Mouse (Mus musculus) mouse embryonic stem cell (cell line): ENCODE measurements around the gene Pknox1.

Experiments used
- in situ Hi-C, 2 experiments: fragments of 300-500 bp; cut with MboI; formaldehyde crosslinking; loops; 1 replicate in 1 of 2; 3 replicates in 1 of 2; pipeline ENCODE4 v1.14.3; 2019 to 2020; ENCODE audit warnings: low sequenced_read_pairs in 2 of 2, low pct_unique_long_range_greater_than_20kb in 1 of 2, mixed read lengths in 1 of 2; ENCODE audit not compliant: unreplicated experiment in 1 of 2

Gene Pknox1

DNA sequence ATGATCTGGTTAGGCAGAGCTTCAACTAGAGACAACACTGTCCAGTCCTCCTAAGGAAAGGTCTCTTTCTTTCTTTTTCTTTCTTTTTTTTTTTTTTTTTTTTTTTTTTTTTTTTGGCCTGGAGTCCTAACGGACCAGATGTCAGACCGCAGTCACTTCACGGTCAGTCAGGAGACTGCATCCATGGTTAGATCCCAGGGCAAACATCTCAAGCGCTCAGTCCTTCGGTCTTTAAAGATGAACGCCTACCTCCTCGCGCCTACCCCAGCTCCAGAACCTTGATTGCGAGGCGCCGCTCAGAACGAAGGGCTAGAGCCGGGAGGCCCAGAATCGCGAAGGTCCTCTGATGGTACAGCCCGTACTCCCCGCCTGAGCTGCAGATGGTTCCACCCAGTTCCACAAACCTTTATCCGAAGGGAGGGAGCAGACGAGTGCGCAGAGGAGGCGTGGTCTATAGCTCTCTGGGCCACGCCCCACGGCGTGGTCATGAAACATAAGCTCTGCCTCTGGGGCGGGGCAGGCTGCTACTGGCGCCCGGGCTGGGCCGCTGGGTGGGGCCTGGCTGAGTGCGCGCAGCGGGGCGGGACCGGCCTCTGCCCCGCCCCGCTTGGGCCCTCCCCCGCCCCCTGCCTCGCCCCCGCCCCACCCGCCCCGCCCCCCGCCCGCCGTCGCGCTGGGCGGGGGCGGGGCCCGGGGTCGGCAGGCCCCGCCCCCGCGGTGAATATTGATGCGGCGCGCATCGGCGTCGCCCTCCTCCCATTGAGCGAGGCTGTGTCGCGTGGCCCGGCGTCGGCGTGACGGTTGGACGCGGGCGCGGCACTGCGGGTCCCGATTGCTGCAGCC lies at the start of gene Pknox1:
Gene Pknox1 (plus strand): TSS at position 720 of the 843 bp plus-strand sequence.
- in situ Hi-C loops: no loop called here

DNA sequence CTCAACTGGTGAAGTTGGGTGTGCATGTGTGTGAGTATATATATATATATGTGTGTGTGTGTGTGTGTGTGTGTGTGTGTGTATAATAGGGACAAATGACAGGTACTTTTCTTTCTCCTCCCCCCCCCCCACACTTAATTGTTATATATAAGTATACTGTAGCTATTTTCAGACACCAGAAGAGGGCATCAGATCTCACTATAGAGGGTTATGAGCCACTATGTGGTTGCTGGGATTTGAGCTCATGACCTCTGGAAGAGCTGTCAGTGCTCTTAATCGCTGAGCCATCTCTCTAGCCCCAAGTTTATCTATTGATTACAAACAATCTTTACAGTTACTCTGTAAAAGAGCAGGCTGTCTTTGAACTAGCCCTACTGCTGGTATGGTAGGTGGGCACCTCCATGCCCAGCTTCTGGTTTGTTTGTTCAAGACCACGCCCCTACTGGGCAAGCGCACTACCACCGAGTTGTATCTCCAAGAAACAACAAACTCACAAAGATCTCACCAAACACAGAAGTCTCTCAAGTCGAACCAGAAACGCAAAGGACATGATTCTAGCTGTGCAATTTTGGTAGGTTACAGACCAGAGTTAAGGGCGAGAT lies 45.1 kb upstream of the Pknox1 start:
- in situ Hi-C loops: loop anchor here in 1 of 2 experiments (5.0 kb wide), 1 partner anchor 128 kb away; no protein-coding TSS in a partner anchor

DNA sequence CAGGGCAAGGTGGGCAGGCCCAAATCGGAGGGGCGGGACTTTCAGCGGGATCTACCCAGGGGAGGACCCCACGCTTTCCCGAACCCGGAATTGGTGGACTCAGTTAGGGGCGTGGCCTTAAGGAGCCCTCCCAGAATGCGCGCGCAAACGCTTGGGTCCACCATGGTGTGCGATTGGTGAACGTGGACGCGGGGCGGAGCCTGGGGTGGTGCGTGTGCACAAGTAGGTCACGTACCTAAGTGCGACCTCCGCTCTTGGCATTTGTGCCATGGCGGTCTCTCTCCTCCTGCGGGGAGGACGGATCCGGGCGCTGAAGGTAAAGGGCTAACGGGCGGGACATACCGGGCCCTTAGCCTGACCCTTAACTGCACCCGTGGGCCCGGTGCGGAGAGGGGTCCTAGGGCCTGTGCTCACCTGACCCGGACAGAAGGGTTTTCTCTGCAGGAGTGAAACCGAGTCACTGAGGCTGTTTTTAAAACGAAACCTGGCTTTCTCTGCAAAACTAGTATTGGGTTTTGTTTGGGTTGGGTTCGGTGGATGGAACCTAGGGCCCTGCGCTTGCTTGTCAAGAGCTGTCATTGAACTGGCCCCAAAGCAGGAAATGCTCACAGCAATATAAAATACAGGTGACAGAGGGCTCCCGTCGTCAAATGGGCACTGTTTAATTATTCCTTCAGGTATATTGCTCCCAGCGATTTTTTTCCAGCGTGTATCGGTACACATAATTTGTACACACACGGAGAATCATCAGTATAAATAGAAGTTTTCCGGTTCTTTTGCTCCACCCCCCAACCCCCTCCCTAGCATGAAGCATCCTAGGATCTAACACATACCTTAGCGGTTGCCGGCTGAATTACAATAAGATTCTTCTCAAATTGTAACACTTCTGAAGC lies 44.3 kb upstream of the Pknox1 start, which contains the start of the genes Wdr4 and Ndufv3:
Gene Wdr4 (minus strand): TSS at position 35 of the 893 bp plus-strand sequence.
Gene Ndufv3 (plus strand): TSS at position 170 of the 893 bp plus-strand sequence.
- in situ Hi-C loops: loop anchor here in 1 of 2 experiments (5.0 kb wide), 1 partner anchor 127 kb away; no protein-coding TSS in a partner anchor

DNA sequence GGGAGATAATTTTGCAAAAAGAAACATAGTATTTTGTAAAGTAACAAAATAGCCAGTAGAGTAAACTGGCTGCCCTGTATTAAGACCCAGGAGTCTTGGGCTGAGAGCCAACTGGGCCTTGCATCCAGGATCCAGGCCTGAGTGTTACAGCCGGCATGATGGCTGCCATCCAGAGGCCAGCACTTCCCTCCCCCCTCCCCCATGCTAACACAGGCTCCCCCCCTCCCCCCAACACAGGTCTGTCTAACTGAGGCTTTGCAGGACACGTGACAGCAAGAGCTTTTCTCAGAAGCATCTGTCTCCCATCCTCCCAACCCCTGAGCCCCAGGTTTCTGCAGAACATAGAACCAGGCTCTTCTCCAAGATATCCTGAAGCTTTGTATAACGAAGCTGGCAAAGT lies 43.6 kb upstream of the Pknox1 start:
- in situ Hi-C loops: no loop called here

DNA sequence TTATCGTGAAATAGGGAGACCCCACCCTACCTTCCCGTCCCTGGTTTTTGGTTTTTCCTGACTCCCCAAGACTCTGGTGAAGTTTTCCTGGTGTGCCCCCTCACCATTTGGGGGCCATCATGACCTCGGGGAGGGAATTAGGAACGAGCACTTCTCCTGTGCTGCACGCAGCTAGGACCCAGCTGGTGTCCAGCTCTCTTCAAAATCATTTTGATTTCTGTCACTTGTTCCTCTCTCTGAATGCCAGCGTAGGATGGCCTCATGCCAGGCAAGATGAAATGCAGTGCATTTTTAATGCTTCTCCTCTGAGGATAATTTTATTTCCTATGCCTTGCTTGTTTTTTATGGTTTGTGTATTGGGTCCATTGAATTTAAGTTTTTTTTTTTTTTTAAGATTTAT lies 42.6 kb upstream of the Pknox1 start:
- in situ Hi-C loops: no loop called here

DNA sequence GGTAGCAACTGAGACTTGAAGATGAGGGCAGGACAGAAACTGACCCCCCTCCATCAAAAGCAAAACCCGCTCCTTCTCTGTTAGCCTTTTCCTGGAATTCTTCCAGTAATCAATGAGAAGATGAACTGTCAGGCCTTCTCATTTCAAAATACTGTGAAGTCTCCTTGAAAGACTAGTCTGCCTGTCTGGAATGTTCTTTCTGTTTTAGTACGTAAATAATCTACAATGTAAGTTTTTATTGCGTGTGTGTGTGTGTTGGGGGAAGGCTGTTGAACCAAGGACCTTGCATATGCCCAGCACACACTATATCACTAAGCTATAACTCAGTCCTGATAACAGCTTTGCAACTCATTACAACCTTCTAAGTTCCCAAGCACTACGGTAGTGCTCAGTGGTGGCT lies 39.4 kb upstream of the Pknox1 start:
- in situ Hi-C loops: no loop called here

DNA sequence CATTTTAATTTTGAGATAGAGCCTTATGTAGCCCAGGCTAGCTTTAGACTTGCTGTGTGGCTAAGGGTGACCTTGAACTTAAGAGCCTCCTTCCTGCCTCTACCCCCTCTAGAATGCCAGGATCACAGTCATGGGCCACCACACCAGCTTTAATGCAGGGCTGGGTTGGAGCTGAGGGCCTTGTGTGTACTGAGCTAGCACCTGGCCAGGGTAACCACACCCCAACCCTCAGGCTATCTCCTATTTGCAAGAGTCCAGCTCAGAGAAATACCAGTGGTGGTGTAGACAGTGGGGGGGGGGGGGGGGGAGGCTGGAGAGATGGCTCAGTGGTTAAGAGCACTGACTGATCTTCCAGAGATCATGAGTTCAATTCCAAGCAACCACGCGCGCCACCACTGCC lies 38.7 kb upstream of the Pknox1 start:
- in situ Hi-C loops: no loop called here

DNA sequence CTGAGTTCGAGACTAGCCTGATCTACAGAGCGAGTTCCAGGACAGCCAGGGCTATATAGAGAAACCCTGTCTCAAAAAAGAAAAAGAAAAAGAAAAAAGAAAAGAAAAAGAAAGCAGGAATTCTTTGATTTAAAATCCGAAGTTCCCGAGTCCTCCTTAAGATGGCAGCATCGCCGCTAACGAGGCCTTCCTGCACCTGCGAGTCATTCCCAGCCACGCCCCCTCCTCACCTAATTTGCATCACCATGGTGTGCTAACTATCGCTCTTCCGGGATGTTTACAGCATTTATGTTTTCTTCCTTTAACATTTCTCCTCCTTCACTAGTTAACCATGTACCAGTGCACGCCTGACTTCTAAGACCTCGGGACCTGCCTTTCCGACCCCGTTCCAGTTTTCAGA lies 35.2 kb upstream of the Pknox1 start:
- in situ Hi-C loops: no loop called here

DNA sequence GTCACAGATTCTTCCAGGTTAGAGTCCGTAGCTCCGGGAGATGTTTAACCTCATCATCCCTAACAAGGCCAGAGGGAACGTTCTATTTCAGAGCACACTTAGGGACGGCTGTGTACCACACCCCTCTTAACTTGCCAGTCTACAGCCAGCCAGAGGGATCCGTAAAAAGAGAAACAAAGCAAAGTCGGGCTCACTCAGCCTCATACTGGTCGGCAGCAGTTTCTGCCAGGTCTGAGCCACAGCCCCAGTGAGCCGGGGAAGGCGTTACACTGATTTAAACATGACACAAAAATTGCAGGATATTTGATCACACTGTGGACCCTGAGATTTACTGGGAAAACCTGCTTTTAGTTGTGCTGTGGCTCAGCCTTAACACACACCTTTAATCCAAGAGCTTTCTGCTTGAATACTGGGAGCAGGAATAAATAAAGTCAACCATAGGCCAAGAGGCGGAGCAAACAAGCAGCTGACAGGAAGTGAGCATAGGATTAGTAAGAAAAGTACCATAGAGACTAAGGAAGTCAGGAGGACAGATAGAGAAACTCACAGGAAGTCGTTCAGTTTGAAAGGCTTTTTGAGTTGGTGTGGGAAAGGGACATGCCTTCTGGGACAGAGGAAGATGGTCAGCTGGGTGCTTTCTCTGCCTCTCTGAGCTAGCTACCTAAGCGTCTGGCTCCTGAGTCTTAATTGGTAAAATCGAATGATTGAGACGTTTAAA lies 32.9 kb upstream of the Pknox1 start:
- in situ Hi-C loops: loop anchor here in 1 of 2 experiments (10.0 kb wide), 1 partner anchor 103 kb away; the partner anchor contains the start of gene Cbs

DNA sequence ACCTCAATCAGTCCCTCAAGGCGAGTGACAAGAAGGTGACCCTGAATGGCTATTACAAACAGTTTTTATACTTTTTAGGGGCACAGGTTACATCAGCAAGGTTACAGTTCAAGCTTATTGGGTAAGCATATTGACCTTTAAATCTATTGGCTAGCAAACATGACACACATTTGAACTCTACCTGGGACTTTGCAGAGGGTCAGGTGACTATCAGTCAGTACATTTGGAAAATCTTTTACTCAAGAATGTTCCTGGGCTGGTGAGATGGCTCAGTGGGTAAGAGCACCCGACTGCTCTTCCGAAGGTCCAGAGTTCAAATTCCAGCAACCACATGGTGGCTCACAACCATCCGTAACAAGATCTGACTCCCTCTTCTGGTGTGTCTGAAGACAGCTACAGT lies 32.2 kb upstream of the Pknox1 start:
- in situ Hi-C loops: loop anchor here in 1 of 2 experiments (10.0 kb wide), 1 partner anchor 102 kb away; the partner anchor contains the start of gene Cbs

DNA sequence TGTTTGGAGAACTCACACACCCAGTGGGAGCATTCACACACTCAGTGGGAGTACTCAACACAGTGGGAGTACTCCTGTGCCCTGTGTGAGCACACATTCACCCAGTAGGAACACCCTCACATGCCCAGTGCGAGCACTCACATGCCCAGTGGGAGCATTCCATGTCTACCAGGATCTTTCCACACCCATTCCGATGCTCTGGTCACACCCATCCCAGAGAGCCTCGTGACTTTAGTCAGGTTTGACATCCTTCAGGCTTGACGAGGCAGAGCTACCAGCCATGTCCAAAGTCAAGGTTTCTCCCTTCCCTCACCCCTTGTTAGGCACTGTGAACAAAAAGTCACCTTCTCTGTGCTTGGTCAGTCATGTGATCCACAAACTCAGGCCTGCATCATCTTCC lies 29.2 kb upstream of the Pknox1 start:
- in situ Hi-C loops: loop anchor here in 1 of 2 experiments (10.0 kb wide), 1 partner anchor 99 kb away; the partner anchor contains the start of gene Cbs

DNA sequence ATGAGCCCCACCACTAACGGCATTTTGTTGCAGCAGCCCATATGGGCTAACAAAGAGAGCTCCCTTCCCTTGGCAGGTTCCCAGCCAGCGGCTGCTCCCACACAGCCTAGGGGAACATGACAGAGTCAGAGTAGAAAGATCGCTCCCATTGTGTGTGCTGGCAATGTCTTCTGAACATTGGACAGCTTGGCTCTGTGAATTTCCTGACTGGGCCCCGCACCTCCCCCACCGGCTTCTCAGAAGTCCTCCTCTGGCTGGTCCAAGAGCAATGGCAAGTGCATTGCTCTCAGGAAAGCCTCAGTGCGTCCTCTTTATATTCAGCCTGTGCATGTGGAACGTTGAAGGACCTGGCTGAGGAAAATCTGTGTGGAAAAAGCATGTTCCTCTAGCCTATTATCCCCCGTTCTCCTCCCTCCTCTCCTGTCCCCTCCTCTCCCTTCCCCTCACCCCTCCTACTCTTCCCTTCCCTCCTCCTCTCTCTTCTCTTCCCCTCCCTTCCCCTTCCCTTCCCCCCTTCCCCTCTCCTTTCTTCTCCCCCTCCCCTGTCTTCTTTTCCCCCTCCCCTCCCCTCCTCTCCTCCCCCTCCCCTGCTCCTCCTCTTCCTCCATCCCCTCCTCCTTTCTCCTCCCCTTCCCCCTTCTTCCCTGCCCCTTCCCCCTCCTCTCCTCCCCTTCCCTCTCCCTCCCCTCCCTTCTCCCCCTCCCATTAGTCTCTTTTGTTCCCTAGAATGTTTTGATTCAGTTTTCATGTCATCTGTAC lies 28.5 kb upstream of the Pknox1 start:
- in situ Hi-C loops: loop anchor here in 1 of 2 experiments (10.0 kb wide), 1 partner anchor 99 kb away; the partner anchor contains the start of gene Cbs

DNA sequence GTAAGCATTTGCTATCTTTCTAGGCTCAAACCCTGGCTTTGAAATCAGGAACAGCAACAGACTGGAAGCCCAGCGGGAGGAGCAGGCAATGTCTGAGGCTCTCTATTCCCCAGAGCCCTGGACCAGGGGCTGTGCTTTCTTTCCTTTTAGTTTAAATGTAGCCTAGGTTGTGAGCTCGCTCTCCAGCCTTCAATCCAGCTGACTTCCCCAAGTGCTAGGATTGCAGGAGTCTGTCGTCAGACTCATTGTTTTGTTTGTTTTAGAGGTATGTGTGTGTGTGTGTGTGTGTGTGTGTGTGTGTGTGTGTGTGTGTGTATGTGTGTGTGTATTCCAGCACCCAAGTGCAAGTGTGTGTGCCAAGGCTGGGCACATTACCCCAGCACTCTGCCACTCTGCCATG lies 24.4 kb upstream of the Pknox1 start:
- in situ Hi-C loops: no loop called here

DNA sequence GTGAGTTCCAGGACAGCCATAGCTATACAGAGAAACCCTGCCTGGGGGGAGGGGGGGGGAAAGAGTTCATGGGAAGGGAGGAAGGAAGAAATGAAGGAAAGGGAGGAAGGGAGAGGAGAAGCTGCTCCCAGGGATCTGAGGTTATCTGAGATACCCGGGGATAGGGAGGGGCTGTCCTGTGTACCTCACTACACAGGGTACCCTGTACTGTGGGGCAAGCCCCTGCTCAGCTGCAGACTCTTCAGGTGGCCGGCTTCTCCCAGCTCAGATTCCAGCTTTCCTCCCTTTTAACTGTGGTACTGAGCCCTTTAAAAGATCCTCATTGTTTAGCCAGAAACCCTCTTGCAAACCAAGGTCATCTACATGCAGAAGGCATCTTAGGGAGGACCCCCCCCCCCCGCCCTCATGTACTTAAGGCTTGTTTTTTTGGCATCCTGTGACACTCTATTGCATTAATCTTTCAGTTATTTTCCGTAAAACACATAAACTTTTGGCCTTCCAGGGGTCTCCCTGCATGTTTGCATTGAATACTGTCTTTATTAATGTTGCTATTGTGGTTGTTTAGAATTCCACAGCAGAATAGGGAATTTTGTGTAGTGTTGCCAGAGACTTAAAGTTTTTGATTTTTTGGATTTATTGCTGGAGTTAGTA lies 23.6 kb upstream of the Pknox1 start:
- in situ Hi-C loops: no loop called here

DNA sequence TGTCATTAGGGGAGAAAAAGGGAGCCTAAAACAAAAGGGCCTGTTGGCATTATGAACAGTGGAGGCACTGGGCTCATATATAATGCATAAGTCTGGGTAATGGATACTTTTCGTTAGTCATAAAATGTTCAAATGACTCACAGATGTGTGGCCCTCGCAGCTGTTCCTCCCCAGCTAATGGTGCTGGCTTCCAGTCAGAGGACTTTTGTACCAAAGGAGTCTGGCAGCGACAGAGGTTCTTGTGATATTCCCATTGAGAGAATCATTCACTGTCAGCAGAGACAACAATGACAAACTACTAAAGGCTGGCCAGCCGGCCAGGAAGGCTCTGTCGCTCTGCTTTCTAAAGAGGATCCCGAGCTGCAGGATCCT lies 23.1 kb upstream of the Pknox1 start:
- in situ Hi-C loops: no loop called here

DNA sequence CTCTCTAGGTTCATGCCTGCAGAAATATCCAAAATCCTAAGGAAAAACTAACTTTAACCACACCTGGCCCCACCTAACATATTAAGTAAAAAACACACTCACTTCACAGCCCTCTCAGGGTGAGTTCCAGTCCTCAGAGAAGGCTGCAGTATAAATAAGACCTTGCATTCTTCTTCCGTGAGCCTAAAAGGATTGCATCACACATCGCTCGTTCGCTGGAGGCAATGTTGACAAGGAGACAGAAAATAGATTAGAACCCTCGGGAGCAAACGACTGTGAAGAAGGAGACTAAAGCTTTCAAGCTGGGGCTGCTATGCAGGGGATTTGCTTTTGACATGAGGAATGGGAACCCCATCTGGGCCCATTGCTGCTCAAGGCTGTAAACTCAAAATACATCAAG lies 21.0 kb upstream of the Pknox1 start:
- in situ Hi-C loops: no loop called here
